Mouse (Mus musculus) spleen, adult 18-20 months (tissue): ENCODE data around the gene Klrb1.

ENCODE experiments used
- DNase-seq, 2 experiments: peaks; one replicate each; pipeline ENCODE4 v3.0.0; 2022; ENCODE audit warnings: mixed read lengths in 2 of 2

Gene Klrb1

DNA sequence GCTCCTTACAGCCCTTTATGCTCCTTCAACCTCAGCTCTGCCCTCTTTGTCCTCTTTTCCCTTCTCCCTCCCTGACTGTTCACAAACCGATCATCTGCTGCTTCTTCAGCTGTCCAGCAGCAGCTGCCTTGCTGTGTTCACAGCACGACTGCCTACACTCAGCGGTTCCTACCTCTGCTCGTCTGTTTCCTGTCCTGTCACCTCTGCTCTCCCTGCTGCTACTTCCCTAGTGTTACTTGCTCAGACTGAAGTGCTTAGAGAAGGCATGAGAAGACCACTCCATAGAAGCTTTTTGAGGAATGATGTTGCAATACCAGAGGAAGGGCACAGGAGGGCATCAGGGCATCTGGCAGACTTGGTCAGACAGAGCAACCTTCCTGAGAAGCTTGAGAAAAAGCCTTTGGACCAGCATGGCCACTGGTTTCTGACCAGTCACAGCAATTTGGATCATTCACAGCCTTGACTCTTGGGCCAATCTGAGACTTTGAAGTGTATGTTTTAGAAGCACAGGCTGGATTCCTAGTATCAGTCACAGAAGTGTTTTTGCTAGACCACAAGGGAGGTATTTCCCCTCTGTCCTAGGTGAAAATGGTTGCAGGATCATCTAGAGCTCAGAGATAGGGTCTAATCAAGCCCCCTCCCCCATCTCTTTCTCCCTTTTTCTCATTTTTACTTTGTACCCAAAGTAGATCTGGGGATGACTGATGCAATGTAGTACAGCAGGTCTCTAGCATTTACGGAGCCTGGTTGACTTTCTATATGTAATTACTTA, 11.2 kb upstream of the Klrb1 start:
- DNase-seq = peak; percentile 15 to 18

DNA sequence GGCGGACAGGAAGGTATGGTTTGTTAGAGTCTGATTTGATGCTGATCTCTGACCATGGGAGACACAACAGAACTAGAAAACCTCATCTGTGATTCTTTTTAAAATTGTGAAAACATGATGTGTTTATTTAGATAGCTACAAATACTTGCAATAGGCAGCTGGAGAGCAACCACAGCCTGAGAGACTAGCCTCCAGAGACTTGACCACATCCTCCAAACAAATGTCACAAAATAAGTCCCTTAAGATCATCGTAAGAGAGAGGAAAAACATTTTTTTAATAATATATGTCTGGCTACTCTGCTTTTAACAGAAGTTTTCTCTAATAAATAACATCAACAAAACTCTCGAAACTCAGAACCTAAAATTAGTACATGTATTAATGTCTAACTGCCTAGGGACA, 9.2 kb upstream of the Klrb1 start:
- no peak for DNase-seq

DNA sequence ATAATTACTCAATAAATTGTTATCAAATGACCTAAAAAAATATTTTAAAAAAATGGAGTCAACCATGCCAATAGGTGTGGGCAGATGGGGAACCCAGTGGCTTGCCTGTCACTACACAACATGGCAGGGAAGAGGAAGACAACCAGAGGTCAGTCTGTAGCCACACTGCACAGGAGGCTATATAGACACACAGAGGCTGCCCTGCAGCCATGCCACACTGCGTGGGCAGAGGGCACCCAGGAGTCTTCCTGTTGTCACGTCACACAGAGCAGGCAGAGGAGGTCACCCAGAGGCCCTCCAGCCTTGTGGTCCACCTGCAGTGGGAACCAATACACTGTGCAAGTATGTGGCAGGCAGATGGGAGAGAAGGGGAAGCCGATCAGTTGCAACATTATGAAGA, 21.2 kb downstream of the Klrb1 start:
- no peak for DNase-seq

DNA sequence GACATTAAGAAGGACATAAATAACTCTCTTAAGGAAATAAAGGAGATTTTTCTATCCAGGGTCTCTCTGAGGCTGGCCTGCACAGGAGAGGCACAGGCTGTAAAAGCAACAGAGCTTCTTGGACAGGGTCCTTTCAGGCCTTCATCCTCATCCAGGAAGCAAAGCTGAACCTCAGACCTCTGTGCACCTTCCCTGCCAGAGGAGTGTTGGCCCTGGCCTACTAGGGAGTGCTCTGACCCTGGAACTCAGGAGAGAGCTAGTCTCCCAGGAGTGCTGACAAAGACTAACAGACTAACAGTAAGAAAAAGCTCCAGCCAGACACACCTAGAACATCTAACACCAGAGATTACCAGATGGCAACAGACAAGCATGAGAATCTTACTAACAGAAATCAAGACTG, 43.3 kb downstream of the Klrb1 start:
- DNase-seq = no peak

DNA sequence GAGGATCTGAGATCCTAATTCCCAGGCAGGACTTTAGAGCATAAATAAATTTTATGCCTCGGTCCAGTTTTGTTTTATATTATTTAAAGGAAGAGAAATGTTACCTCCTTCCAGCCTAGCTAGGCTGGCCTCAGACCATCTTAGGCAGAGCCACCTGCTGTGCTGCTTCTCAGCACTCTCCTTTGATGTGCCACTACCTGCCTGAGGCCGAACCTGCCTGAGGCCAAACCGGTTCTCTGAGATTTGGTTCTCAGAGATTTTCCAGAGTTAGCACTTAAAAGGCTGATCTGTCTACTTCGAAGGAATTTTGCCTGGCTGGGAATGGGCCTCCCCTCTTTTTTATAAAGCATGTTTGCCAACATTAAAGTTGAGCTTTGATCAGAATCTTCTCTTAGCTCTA, 52.9 kb downstream of the Klrb1 start:
- no peak for DNase-seq

DNA sequence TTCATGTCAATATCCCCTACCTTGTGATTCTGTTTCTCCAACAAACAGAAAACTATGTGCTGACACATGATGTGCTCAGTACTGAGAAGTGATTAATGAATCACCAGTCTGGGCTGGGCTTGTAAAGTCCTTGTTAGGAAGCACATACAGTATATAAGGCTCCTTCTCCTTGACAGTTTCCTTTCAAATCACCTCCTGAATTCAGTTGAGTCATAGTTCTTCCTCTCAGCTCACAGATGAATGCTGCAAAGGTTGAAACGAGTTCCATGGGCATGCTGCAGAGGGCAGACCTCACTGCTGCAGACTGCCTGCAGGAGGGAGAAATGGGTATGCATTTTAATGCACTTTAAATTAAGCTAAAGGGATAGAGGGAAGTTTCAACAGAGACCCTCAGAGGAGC, 60.7 kb downstream of the Klrb1 start, which contains the start of gene Clec2h:
Gene Clec2h, plus strand, starts transcription at position 180 of the 400 bp plus-strand sequence.
- DNase-seq = no peak

DNA sequence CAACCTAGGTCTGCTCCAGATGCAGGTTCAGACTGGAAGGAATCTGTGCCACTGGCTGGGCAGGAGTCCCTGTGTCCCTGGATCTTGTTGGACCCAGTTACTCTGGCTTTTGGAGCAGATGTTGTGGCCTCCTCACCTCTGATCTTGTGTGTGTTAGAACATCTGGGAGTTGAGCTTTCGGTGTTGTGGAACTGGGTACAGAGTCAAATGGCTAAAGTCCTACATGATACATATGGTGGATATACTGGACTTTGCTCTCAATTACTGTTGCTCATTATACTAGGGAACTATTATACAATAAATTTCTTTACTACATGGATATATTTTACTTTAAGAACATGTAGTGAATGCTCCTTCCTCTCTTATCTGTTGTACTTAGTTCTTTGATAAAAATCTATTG, 61.6 kb downstream of the Klrb1 start:
- DNase-seq = no peak
